Mouse (Mus musculus) induced T-regulatory cell, adult 2 months (primary cell): ENCODE measurements around the gene Dr1.
"Not testable (repeated sequence)": the region's sequence is repeated elsewhere in the genome, so short reads cannot be mapped to it uniquely, and the experiment has no call there.

Source experiments
- DNase-seq: peaks from one replicate; pipeline ENCODE4 v3.0.0-alpha.2; 2012; ENCODE audit warnings: low read depth

The Dr1 gene

GRCm38 (mm10) chr5:108268127-108269062 is at the start of gene Dr1:
Gene Dr1, plus strand, starts transcription at chr5:108268897.
- DNase-seq, result peak; percentile 94

- no peak for DNase-seq
These were observed 44.6 kb upstream of the Dr1 start for GRCm38 (mm10) chr5:108224077-108224476.

DNA sequence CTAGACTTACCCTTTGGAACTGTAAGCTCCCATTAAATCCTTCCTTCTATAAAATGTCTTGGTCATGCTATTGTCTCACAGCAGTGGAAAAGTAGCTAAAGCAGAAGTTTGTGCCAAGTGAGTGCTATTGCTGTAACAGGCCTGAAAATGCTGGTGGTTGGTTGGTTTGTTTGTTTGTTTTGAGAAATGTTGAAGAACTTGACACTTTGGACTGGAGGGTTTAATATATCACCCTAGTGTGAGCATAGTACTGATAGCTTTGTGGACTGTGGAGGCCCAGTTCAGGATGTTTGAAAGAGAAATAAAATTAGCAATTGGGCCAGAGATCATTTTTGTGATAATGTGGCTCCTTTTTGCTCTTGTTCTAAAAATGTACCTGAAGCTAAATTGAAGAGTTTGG is 42.5 kb upstream of the Dr1 start:
- DNase-seq, result no peak

GRCm38 (mm10) chr5:108246314-108246765 is 22.4 kb upstream of the Dr1 start:
- peak; percentile 31 for DNase-seq

- DNase-seq, result no peak
These were observed 18.7 kb upstream of the Dr1 start for GRCm38 (mm10) chr5:108250033-108250432.

GRCm38 (mm10) chr5:108255259-108255658 is 13.4 kb upstream of the Dr1 start:
- no peak for DNase-seq

DNA sequence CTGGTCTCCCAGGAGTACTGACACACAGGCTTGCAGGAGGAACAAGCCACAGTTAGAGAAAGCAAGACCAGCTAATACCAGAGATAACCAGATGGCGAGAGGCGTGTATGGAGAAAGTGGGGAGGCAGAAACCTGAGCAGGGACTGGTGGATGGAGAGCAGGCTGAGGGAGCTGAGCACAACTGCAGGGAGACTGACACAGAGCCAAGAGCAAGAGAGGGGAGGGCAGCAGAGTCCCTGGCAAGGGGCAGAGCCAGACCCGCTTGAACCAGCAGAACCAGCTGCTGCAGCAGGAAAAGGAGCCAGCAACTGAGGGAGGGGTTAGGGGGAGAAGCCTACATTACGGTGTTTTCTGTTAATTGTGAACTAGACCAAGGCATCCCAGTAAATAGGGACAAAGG is 6.0 kb upstream of the Dr1 start:
- no peak for DNase-seq

GRCm38 (mm10) chr5:108263785-108264184 is 4.9 kb upstream of the Dr1 start:
- DNase-seq, result not testable (repeated sequence)

DNA sequence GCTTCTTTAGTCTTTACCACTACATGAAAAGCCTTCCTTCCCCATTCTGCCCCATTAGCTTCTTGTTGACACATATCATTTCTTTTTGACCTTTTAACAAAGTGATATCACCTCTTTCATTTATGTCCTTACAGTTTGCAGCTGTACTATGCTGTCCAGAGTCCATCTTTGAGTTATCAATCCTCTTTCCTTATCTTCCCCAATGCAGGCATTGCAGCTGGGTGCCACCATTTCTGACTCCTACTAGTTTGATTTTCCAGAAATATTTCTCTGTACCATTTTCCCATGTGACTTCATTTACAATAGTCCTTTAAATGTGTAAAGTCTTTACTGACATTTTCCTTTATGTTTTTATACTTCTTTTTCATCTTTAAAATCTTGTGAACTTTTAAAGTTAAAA is 1.7 kb upstream of the Dr1 start:
- no peak for DNase-seq

- peak; percentile 53 for DNase-seq
These were observed 540 bp downstream of the Dr1 start for GRCm38 (mm10) chr5:108269063-108269810.

- DNase-seq, result peak; percentile 51
These were observed 1.1 kb downstream of the Dr1 start for GRCm38 (mm10) chr5:108269811-108270151.

DNA sequence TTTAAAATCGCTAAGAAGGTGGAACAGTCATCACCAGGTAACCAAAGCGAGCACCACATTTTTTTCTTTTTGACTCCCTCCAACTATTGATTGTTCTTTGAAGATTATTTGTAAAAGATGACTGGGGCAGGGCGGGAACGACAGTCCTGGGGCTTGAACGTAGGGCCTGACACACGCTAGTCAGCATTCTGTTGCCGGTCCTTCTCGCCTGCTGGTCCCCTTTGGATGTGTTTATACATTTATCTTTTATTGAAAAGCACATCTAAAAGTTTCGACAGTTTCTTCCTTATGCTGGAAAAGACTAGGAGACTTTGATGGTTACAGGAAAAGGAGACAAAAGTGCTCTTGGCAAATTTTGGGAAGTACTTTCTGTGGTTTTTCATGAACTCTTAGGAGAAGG is 1.7 kb downstream of the Dr1 start:
- DNase-seq, result no peak

DNA sequence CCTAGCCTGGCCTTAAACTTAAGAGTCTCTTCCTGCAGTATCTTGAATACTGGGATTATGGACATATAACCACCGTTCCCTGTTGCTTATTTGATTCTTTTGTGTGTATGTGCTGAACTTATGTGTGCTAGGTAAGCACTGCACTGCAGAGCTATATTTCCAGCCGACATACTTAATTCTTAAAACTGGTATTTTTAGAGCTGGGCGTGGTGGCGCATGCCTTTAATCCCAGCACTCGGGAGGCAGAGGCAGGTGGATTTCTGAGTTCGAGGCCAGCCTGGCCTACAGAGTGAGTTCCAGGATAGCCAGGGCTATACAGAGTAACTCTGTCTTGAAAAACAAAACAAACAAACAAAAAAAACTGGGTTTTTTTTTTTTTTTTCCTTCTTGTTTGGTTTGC is 2.6 kb downstream of the Dr1 start:
- not testable (repeated sequence) for DNase-seq

DNA sequence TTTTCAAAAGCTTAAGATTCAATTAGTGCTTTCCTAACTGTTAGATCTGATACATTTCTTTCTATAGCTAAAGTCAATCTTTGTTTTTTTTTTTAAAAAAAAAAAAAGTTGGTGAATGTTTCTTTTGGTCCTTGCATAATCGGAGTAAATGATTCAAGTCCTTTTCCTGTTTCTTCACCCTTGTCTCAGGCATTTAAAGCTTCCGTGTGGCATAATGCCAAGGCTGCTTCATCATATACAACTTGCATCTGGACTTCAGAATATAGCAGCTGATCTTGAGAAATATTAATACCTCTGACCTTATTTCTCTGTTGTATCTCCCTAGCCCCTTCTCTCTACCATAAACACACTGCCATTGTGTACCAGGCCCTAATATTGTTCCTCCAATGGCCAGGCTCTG is 18.3 kb downstream of the Dr1 start:
- DNase-seq, result no peak

DNA sequence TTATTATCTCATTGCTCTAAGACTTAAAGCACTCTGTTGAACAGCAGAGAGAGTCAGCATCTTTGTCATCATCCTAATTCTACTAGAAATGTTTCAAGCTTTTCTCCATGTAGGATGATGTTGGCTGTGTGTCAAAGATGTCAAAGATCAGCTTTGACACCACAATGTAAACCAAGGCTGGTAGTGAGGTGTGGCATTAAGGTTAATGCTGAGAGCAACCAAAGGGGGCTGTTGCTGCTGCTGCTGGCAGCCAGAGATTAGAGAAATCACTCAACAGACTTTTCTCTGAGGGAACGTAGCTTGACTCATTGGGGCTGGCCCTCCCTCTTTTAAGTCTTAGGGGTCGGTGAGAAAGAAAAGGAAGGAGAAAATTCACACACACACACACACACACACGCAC is 32.9 kb downstream of the Dr1 start:
- DNase-seq, result no peak

GRCm38 (mm10) chr5:108312224-108313064 is 43.7 kb downstream of the Dr1 start, which contains the start of gene Pigg:
Gene Pigg, plus strand, starts transcription at chr5:108312609.
- DNase-seq, result peak; percentile 89

GRCm38 (mm10) chr5:108313065-108313860 is 44.6 kb downstream of the Dr1 start:
- no peak for DNase-seq
